Mouse (Mus musculus): ENCODE results near the gene Mob1b. TPM values are rescaled to one million over a fixed set of nuclear protein-coding genes. Genes with fewer than 3 reads are reported as not detected.
"Not testable (repeated sequence)": the region's sequence is repeated elsewhere in the genome, so short reads cannot be mapped to it uniquely, and the experiment has no call there.

The Mob1b gene
- total and polyA plus RNA-seq, 3 experiments: 7.0 to 11.9 (median 10.5) TPM

GRCm38 (mm10) chr5:88734786-88735185 lies 14.1 kb downstream of the Mob1b start:
- Histone ChIP-seq H3K27me3 (replicated peaks) (no peaks in the 10 kb centered on the region), H3K4me3 (replicated peaks in 1 of 3; ENCODE audit: low read depth in 2 of 3, low read length in 2 of 3, poor library complexity in 1 of 3) (no peak overlapping the region), H3K79me2 (replicated peaks; ENCODE audit: control insufficient read depth, extremely low read depth, insufficient read depth, poor library complexity, severe bottlenecking) (peaks cover 22% of the 10 kb centered on the region), H3K9me3 (replicated peaks; ENCODE audit: low read length) (no peaks in the 10 kb centered on the region), H3K36me3 (replicated peaks in 1 of 2; ENCODE audit: control insufficient read depth in 1 of 2, insufficient read depth in 1 of 2, low read length in 1 of 2) (peaks cover 0 to 22% of the 10 kb centered on the region in 2 experiments), H3K9ac (ENCODE audit: insufficient read depth, low read depth) (no peak overlapping the region), H3K4me2 (ENCODE audit: insufficient read depth, low read depth, poor library complexity, severe bottlenecking) (no peak overlapping the region), H3K27ac (ENCODE audit: insufficient read depth, low read depth) (no peak overlapping the region), H3K4me1 (ENCODE audit: control insufficient read depth in 1 of 2, insufficient read depth in 2 of 2) (no peaks in the 10 kb centered on the region)
- in situ Hi-C loops (cut with MboI; ENCODE audit: low pct_ligation_motif_present, low pct_unique_long_range_greater_than_20kb, low sequenced_read_pairs) (no loop called here), dilution Hi-C loops (cut with MboI; ENCODE audit: extremely low pct_ligation_motif_present, extremely low pct_unique_long_range_greater_than_20kb, low sequenced_read_pairs) (no loop called here)
- peak; percentile 19 for DNase-seq (ENCODE audit: extremely low read depth)
- TF ChIP-seq HCFC1 (IDR thresholded peaks at IDR 0.05; ENCODE audit: low read depth, low read length) (no peak), ELF1 (IDR thresholded peaks at IDR 0.05; ENCODE audit: low read depth, low read length) (no peak), MAZ (IDR thresholded peaks at IDR 0.05; ENCODE audit: low read depth, low read length) (no peak), UBTF (IDR thresholded peaks at IDR 0.05; ENCODE audit: low read depth, low read length) (no peak), ZC3H11A (IDR thresholded peaks at IDR 0.05; ENCODE audit: low read depth, low read length) (no peak), RAD21 (IDR thresholded peaks at IDR 0.05; ENCODE audit: low read depth, low read length) (peak; percentile 26), POLR2AphosphoS2 (IDR thresholded peaks at IDR 0.05; ENCODE audit: low read depth, low read length) (no peak), ZNF384 (IDR thresholded peaks at IDR 0.05; ENCODE audit: low read depth, low read length) (no peak), TBP (conservative IDR thresholded peaks at IDR 0.05; ENCODE audit: low read depth, low read length) (no peak), RCOR1 (conservative IDR thresholded peaks at IDR 0.05; ENCODE audit: low read depth, low read length) (no peak), ZMIZ1 (IDR thresholded peaks at IDR 0.05; ENCODE audit: low read depth, low read length) (no peak), CHD2 (IDR thresholded peaks at IDR 0.05; ENCODE audit: low read length) (no peak), MEF2A (IDR thresholded peaks at IDR 0.05; ENCODE audit: borderline replicate concordance, low read depth, low read length) (no peak), CTCF (conservative IDR thresholded peaks at IDR 0.05 in 1 of 2, IDR thresholded peaks at IDR 0.05 in 1 of 2; ENCODE audit: low read depth in 2 of 2, low read length in 2 of 2) (peak in 1 of 2 experiments; percentile 42; a peak in 2 of 4 replicates)

- H3K4me3 ChIP-seq (replicated peaks in 1 of 3; ENCODE audit: low read depth in 2 of 3, low read length in 2 of 3, poor library complexity in 1 of 3); DNase-seq (ENCODE audit: extremely low read depth); H3K4me2 ChIP-seq (ENCODE audit: insufficient read depth, low read depth, poor library complexity, severe bottlenecking); H3K4me1 ChIP-seq (ENCODE audit: control insufficient read depth in 1 of 2, insufficient read depth in 2 of 2); dilution Hi-C loops (cut with MboI; ENCODE audit: extremely low pct_ligation_motif_present, extremely low pct_unique_long_range_greater_than_20kb, low sequenced_read_pairs); H3K27ac ChIP-seq (ENCODE audit: insufficient read depth, low read depth); in situ Hi-C loops (cut with MboI; ENCODE audit: low pct_ligation_motif_present, low pct_unique_long_range_greater_than_20kb, low sequenced_read_pairs); H3K9me3 ChIP-seq (replicated peaks; ENCODE audit: low read length); H3K9ac ChIP-seq (ENCODE audit: insufficient read depth, low read depth); H3K27me3 ChIP-seq (replicated peaks): not testable (repeated sequence)
- peaks cover 10 to 33% of the 10 kb centered on the region in 2 experiments for H3K36me3 ChIP-seq (replicated peaks in 1 of 2; ENCODE audit: control insufficient read depth in 1 of 2, insufficient read depth in 1 of 2, low read length in 1 of 2)
- peaks cover 18% of the 10 kb centered on the region for H3K79me2 ChIP-seq (replicated peaks; ENCODE audit: control insufficient read depth, extremely low read depth, insufficient read depth, poor library complexity, severe bottlenecking)
These were observed 20.4 kb downstream of the Mob1b start for GRCm38 (mm10) chr5:88741065-88741464.

- TF ChIP-seq JUN (IDR thresholded peaks at IDR 0.05; ENCODE audit: insufficient read depth, low read depth, low read length): no peak
- no peak for TF ChIP-seq MYC (IDR thresholded peaks at IDR 0.05; ENCODE audit: low read depth, low read length)
- no peak for TF ChIP-seq ETS1 (conservative IDR thresholded peaks at IDR 0.05; ENCODE audit: low read depth, low read length)
- Histone ChIP-seq H3K4me2 (ENCODE audit: insufficient read depth, low read depth, poor library complexity, severe bottlenecking) (no peak overlapping the region), H3K9ac (ENCODE audit: insufficient read depth, low read depth) (no peak overlapping the region), H3K4me1 (ENCODE audit: control insufficient read depth in 1 of 2, insufficient read depth in 2 of 2) (no peaks in the 10 kb centered on the region), H3K27ac (ENCODE audit: insufficient read depth, low read depth) (no peak overlapping the region), H3K79me2 (replicated peaks; ENCODE audit: control insufficient read depth, extremely low read depth, insufficient read depth, poor library complexity, severe bottlenecking) (no peaks in the 10 kb centered on the region), H3K9me3 (replicated peaks; ENCODE audit: low read length) (no peaks in the 10 kb centered on the region), H3K36me3 (replicated peaks in 1 of 2; ENCODE audit: control insufficient read depth in 1 of 2, insufficient read depth in 1 of 2, low read length in 1 of 2) (peaks cover 10 to 41% of the 10 kb centered on the region in 2 experiments), H3K27me3 (replicated peaks) (no peaks in the 10 kb centered on the region), H3K4me3 (replicated peaks in 1 of 3; ENCODE audit: low read depth in 2 of 3, low read length in 2 of 3, poor library complexity in 1 of 3) (no peak overlapping the region)
- DNase-seq (ENCODE audit: extremely low read depth): no peak
- in situ Hi-C loops (cut with MboI; ENCODE audit: low pct_ligation_motif_present, low pct_unique_long_range_greater_than_20kb, low sequenced_read_pairs): no loop called here
- dilution Hi-C loops (cut with MboI; ENCODE audit: extremely low pct_ligation_motif_present, extremely low pct_unique_long_range_greater_than_20kb, low sequenced_read_pairs): no loop called here
These were observed 27.1 kb downstream of the Mob1b start for GRCm38 (mm10) chr5:88747774-88748173.

Data from CH12.LX (cell line).